Mouse (Mus musculus) limb, embryonic 11.5 days (tissue): ENCODE measurements at regions not wholly inside any gene's neighbourhood (a gene's known extent, or its start where the extent isn't known, plus 50 kb on each side); places are given as distances from the start of the nearest gene placed in this dataset.
"Not testable (repeated sequence)": the region's sequence is repeated elsewhere in the genome, so short reads cannot be mapped to it uniquely, and the experiment has no call there.

Experiments used
- ATAC-seq: fragments of 200-750 bp; cut with Nextera tagmentation; 2 replicates; pipeline ENCODE4 v1.8.0; 2017; ENCODE audit warnings: low read depth; ENCODE audit not compliant: insufficient number of reproducible peaks, low FRiP score, low TSS enrichment
- DNase-seq: peaks from one replicate; pipeline ENCODE4 v3.0.0-alpha.2; 2015; ENCODE audit warnings: low spot score
- H3K27ac ChIP-seq: fragments of 300-500 bp; sonication (generic); replicated peaks from 2 replicates; pipeline ENCODE4 v1.5.1; 2014; ENCODE audit warnings: low read depth, mild to moderate bottlenecking, low read length
- H3K27me3 ChIP-seq: fragments of 300-500 bp; sonication (generic); 2 replicates; pipeline ENCODE4 v1.6.1; 2014; ENCODE audit warnings: mild to moderate bottlenecking, low read length, mixed read lengths; ENCODE audit not compliant: control insufficient read depth, insufficient read depth
- H3K36me3 ChIP-seq: fragments of 300-500 bp; sonication (generic); 2 replicates; pipeline ENCODE4 v1.6.1; 2014; ENCODE audit warnings: mild to moderate bottlenecking, low read length, moderate library complexity, mixed read lengths; ENCODE audit not compliant: control insufficient read depth, insufficient read depth
- H3K4me1 ChIP-seq: fragments of 300-500 bp; sonication (generic); 2 replicates; pipeline ENCODE4 v1.6.1; 2014; ENCODE audit warnings: low read length, mixed read lengths; ENCODE audit not compliant: control insufficient read depth, insufficient read depth
- H3K4me2 ChIP-seq: fragments of 300-500 bp; sonication (generic); 2 replicates; pipeline ENCODE4 v1.6.1; 2014; ENCODE audit warnings: low read depth, mild to moderate bottlenecking, moderate library complexity; ENCODE audit not compliant: severe bottlenecking
- H3K4me3 ChIP-seq: fragments of 300-500 bp; sonication (generic); 2 replicates; pipeline ENCODE4 v1.5.1; 2014; ENCODE audit warnings: low read depth, low read length
- H3K9ac ChIP-seq: fragments of 300-500 bp; sonication (generic); 2 replicates; pipeline ENCODE4 v1.6.1; 2014; ENCODE audit warnings: mild to moderate bottlenecking, low read length
- H3K9me3 ChIP-seq: fragments of 300-500 bp; sonication (generic); 2 replicates; pipeline ENCODE4 v1.6.1; 2016; ENCODE audit warnings: low read length; ENCODE audit not compliant: control insufficient read depth
- WGBS: fragments of 180-500 bp; shearing (Covaris S2); extraction: QIAGEN DNeasy Blood & Tissue Kit; methylation state at CpG from one replicate; pipeline ENCODE4 v1.1.7; 2014; 5-methylcytosine and 5-hydroxymethylcytosine counted together

- Histone ChIP-seq H3K4me1 (no peaks in the 10 kb centered on the region), H3K9me3 (no peaks in the 10 kb centered on the region), H3K4me2 (no peak overlapping the region), H3K4me3 (no peak overlapping the region), H3K27me3 (no peaks in the 10 kb centered on the region), H3K36me3 (no peaks in the 10 kb centered on the region), H3K27ac (no peak overlapping the region), H3K9ac (no peak overlapping the region)
- WGBS, result 91% methylated on average over 4 of the region's 4 CpGs
- ATAC-seq (no peak), DNase-seq (no peak)
Observed at GRCm38 (mm10) chr1:128513153-128513552, 78.9 kb downstream of the Cxcr4 start.

DNA sequence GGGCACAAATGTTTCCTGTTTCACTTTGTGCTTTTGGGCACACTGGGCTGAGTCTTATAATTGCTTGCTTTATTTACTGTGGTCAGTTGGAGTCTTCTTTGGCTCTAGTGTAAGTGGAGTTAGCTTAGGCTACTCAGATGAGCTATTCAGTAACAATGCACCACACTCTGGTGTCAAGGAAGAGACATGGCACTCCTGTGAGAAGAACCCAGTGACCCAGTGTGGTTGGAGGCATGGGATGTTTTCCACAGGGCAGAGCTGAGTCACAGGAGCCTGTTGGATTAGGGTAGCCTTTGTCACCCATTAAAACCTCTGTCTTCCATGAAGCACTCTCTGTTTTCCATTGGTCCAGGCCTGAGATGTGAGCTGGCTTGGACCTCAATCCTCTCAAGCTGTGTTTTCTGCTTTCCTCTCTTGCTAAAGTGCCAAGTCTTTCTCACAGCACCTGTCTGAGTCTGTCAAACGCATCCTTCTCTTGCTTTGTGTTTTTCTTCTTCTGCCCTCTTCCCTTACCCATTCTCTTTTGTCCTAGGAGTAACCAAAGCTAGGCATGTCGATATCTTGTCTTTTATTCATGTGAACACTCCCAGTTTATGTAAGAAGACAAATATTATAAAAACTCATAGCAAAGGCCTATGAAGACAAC, 83.2 kb downstream of the Cxcr4 start:
- Histone ChIP-seq H3K4me3 (no peak overlapping the region), H3K4me2 (no peak overlapping the region), H3K4me1 (no peaks in the 10 kb centered on the region), H3K9me3 (no peaks in the 10 kb centered on the region), H3K27ac (no peak overlapping the region), H3K27me3 (no peaks in the 10 kb centered on the region), H3K9ac (no peak overlapping the region), H3K36me3 (no peaks in the 10 kb centered on the region)
- 92% methylated on average over 2 of the region's 2 CpGs for WGBS
- DNase-seq (no peak), ATAC-seq (no peak)

DNA sequence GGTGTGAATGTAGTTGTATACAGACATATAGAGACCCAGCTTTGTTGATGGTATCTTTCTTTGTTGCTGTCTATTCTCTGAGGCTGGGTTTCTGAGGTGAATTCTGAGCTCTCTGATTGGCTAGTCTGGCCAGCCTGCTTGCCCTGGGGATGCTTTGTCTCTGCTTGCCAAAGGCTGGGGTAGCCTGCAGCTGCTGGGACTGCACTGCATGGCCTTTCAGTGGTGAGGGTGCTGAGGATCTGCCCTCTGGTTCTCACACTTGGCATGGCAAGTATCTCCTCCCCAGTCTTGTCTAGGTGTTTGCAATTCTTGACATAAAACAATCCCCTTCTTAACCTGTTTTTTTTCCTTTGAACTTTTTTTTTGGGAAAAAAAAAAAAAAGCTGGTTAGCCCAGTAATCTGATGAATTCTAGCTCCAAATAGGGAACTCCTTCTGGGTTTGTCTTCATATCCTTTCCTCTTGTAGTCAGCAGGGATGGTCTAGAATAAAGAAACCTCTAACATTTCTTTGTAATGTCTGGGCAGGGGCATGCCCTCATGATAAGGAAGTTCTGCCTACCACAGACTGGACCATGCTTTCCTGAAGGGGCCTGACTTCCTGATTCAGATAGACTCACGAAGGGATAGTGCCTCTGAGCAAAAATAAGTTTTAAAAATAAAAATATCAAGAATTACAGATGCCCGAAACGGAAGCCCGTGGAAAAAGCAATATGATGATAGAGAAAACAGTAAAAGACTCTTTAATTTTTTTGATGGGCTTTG, 85.4 kb downstream of the Cxcr4 start:
- Histone ChIP-seq H3K36me3 (no peaks in the 10 kb centered on the region), H3K4me2 (no peak overlapping the region), H3K27me3 (no peaks in the 10 kb centered on the region), H3K27ac (no peak overlapping the region), H3K9me3 (no peaks in the 10 kb centered on the region), H3K9ac (no peak overlapping the region), H3K4me1 (no peaks in the 10 kb centered on the region), H3K4me3 (no peak overlapping the region)
- no peak for ATAC-seq
- 89% methylated on average over 4 of the region's 4 CpGs for WGBS
- no peak for DNase-seq

GRCm38 (mm10) chr1:128504371-128504770, 87.2 kb upstream of the Dars start:
- Histone ChIP-seq H3K4me3 (no peak overlapping the region), H3K36me3 (no peaks in the 10 kb centered on the region), H3K27me3 (no peaks in the 10 kb centered on the region), H3K9me3 (no peaks in the 10 kb centered on the region), H3K4me1 (no peaks in the 10 kb centered on the region), H3K27ac (no peak overlapping the region), H3K9ac (no peak overlapping the region), H3K4me2 (no peak overlapping the region)
- ATAC-seq (no peak), DNase-seq (no peak)
- WGBS, result 67% methylated on average over 4 of the region's 4 CpGs

DNA sequence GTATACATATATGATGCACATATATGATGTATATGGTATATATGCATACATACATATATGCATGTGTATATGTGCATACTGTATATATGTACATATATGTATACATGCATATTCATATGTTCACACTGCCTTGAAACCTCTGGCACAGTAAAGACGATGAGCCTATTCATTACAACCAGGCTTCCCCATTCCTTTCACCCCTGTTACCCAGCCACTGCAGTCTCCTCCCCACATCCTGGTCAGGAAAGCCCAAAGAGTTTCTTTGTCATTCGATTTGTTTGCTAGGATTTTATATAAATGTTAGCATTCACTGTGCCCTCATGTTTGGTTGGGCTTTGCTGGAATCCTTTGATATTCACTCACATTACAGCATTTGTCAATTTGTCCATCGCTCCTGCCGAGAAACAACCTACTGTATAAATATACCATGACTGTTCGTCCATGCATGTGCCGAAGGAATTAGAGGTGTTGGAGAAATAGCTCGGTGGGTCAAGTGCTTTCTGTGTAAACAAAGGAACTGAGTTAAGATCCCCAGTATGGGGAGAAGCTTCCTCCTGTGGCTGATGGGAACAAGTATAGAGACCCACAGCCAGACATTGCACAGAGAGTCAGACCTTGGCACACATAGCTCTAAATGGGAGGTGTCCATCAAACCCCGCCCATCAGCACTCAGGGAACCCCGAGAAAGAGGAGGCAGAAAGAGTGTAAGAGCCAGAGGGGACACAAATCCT, 81.0 kb upstream of the Dars start:
- no peaks in the 10 kb centered on the region for H3K4me1 ChIP-seq
- no peaks in the 10 kb centered on the region for H3K36me3 ChIP-seq
- WGBS, result 79% methylated on average over 9 of the region's 9 CpGs
- H3K9me3 ChIP-seq, result no peaks in the 10 kb centered on the region
- H3K27ac ChIP-seq, result no peak overlapping the region
- no peak for DNase-seq
- no peak overlapping the region for H3K9ac ChIP-seq
- H3K4me3 ChIP-seq, result no peak overlapping the region
- H3K4me2 ChIP-seq, result no peak overlapping the region
- ATAC-seq, result no peak
- no peaks in the 10 kb centered on the region for H3K27me3 ChIP-seq

DNA sequence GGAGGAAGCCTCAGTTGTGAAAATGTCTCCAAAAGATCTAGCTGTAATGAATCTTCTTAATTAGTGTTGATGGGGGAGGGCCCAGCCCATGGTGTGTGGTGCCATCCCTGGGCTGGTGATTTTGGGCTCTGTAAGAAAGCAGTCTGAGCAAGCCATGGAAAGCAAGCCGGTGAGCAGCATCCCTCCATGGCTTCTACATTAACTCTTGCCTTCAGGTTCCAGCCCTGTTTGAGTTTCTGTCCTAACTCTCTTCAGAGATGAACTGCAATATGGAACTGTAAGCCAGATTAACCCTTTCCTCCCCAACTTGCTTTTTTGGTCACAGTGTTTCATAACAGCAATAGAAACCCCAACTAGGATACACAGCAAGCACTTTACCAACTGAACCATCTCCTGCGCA, 75.1 kb upstream of the Dars start:
- Histone ChIP-seq H3K36me3 (no peaks in the 10 kb centered on the region), H3K4me1 (no peaks in the 10 kb centered on the region), H3K27ac (no peak overlapping the region), H3K9ac (no peak overlapping the region), H3K4me2 (no peak overlapping the region), H3K4me3 (no peak overlapping the region), H3K9me3 (no peaks in the 10 kb centered on the region), H3K27me3 (no peaks in the 10 kb centered on the region)
- WGBS, result 90% methylated on average over 2 of the region's 2 CpGs
- ATAC-seq (no peak), DNase-seq (no peak)

DNA sequence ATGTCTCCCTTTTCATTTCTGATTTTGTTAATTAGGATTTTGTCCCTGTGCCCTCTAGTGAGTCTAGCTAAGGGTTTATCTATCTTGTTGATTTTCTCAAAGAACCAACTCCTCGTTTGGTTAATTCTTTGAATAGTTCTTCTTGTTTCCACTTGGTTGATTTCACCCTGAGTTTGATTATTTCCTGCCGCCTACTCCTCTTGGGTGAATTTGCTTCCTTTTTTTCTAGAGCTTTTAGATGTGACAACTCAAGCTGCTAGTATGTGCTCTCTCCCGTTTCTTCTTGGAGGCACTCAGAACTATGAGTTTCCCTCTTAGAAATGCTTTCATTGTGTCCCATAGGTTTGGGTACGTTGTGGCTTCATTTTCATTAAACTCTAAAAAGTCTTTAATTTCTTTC, 70.0 kb upstream of the Dars start:
- H3K9ac ChIP-seq, DNase-seq, H3K27ac ChIP-seq, H3K27me3 ChIP-seq, H3K4me2 ChIP-seq, H3K4me1 ChIP-seq, H3K9me3 ChIP-seq, ATAC-seq, H3K4me3 ChIP-seq, H3K36me3 ChIP-seq: not testable (repeated sequence)
- 97% methylated on average over 3 of the region's 4 CpGs for WGBS

GRCm38 (mm10) chr1:128478376-128478775, 61.2 kb upstream of the Dars start:
- Histone ChIP-seq H3K4me2 (no peak overlapping the region), H3K4me3 (no peak overlapping the region), H3K9me3 (no peaks in the 10 kb centered on the region), H3K36me3 (no peaks in the 10 kb centered on the region), H3K27ac (no peak overlapping the region), H3K27me3 (no peaks in the 10 kb centered on the region), H3K4me1 (no peaks in the 10 kb centered on the region), H3K9ac (no peak overlapping the region)
- 79% methylated on average over 6 of the region's 6 CpGs for WGBS
- DNase-seq, result no peak
- no peak for ATAC-seq
